Mouse (Mus musculus) spleen, postnatal 4 days (tissue): ENCODE measurements at regions not wholly inside any gene's neighbourhood (a gene's known extent, or its start where the extent isn't known, plus 50 kb on each side); places are given as distances from the start of the nearest gene placed in this dataset.

Experiments used
- DNase-seq, 2 experiments: peaks; one replicate each; pipeline ENCODE4 v3.0.0; 2022; ENCODE audit warnings: low spot score in 2 of 2

DNA sequence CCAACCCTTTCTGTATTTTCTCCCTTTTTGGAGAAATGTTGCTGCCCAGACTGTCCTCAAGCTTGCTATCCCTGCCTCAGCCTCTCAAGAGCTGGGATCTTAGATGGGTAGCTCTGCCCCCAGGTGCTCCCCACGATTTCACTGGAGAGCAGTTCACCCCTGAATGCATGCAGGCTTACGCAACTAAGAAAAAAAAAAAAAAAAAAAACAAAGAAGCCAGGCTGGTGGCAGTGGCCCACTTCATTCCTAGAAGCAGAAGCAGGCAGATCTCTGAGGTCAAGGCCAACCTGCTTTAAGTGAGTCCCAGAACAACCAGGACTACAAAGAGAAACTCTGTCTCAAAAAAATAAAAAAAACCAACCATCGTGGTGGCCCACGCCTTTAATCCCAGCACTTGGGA, 51.2 kb upstream of the Fbxo11 start:
- no peak for DNase-seq

DNA sequence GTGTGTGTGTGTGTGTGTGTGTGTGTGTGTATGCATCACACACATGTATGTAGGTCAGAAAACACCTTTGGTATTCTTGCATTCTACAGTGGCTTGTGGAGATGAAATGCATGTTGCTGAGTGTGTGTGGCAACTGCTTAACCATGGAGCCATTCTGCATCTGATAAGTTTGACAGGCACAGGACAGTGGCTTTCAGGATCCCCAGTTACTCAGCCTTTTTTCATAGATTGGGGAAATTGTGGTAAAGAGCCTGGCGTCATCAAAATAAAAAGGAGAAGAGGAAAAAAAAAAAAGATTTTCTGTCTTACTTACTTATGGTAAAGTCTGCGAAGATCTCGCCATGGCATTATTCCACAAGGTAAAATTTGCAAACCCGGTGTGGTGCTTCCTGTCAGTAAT, 53.6 kb upstream of the Fbxo11 start:
- no peak for DNase-seq

DNA sequence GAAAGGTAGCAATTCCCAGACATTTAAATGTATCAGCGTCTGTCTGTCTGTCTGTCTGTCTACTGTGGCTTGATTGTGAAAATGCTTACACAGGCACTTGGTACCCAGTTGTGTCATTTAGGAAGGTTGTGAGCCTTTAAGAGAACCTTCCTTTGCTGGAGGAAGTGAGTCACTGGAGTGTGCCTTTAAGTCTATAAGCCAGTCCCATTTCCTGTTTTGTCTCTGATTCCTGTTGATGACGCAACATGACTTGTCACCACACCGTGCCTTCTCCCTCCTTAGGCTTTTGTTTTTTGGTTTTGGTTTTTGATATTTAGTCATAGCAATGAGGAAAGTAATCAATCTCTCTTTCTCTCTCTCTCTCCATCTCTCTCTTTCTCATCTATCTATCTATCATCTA, 58.6 kb upstream of the Fbxo11 start:
- no peak for DNase-seq

DNA sequence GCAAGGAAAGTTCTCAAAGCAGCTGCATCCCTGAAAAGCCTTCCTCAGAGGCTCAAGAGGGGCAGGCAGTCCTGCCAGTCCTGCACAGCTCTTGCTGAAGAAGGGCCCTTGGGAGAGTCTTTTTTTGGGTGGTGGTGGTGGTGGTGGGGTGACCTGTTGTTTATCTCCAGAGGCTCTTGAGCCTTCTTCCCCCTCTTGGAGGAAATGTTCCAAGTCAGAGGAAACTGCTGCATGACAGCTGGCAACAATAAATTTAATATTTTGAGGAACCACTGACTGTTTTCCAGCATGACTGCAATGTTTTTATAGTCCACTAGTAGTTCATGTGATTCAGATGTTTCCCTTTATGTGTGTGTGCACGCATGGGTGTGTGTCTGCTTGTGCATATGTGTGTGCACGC, 62.0 kb upstream of the Fbxo11 start:
- DNase-seq: no peak

DNA sequence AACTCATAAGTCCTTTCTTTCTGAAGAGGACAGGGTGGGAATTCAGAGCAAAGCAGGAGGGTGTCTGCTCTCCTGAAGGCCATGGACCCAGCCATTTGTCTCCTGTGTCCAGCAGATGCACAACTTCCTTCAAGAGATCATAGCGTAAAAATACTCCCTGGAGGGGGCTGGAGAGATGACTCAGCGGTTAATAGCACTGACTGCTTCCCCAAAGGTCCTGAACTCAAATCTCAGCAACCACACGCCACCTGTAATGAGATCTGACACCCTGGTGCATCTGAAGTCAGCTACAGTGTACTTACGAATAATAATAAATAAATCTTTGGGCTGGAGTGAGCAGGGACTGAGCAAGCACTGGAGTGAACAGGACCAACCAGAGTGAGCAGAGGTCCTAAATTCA, 66.2 kb upstream of the Fbxo11 start:
- no peak for DNase-seq

DNA sequence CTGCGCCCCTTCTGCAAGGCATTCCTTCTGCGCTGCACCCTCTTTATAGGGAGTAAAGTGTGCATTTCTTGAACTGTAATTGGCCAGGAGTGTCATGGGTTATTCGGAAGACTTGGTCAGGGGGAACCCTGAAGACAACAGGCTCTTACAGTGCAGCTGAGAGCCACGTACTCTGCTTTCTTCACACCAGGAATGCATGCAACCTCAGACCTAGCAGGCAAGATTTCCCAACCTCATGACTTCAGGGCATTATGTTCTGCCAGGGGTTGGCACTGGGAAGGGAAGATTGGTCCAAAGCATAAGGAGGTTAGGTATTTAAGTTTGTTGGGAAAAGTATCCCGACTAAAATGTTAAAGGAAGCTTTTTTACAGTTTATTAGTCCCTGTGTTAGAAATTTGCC, 66.9 kb upstream of the Fbxo11 start:
- no peak for DNase-seq

DNA sequence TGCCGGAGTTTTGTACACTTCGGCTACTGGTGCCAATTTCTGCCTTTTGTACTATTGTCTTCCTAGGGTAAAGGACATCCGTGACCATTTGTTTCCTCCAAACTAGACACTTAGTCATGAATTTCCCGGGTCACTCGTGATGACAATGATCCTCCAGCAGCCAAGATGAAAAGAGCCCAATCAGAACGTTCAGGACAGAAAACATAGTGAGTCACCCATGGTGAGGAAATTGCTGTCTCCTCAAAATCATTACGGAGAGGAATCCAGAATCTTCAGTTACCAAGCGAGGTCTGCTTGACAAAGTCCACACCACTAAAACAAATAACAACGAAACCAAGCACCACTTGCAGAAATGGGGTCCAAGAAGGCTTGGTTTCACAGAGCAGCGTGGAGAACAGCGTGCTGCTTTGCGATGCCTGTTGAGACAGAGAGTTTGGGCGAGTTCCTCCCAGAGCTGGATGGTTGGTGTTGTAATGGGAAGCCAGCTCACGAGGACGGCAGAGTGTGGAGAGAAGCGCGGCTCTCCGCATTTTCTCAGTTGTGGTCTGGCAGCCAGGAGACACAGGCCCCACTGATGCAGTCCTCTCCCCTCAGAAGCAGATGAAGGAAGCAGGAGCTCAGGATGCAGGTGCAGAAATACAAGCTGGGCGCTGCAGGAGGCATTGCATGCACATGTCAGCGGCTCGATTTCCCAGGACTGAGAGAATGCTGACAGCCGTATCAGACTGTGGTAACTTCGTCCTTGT, 67.7 kb upstream of the Fbxo11 start:
- no peak for DNase-seq

DNA sequence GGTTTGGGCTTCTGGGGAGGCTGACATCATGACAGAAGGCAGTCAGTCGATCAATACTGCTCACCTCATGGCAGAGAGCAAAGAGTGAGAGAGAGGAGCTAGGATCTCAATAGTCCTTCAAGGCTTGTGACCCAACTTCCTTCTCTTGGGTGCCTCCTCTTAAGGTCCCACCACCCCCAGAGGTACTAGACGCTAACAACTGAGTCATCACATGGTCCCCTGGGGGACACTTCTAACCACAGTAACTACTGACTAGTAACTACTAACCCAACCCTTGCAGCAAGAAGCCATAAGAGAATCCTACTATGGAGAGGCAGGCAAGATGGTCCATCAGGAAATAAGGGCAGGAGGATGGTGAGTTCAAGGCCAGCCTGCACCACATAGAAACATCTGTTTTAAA, 69.5 kb upstream of the Fbxo11 start:
- DNase-seq: no peak

DNA sequence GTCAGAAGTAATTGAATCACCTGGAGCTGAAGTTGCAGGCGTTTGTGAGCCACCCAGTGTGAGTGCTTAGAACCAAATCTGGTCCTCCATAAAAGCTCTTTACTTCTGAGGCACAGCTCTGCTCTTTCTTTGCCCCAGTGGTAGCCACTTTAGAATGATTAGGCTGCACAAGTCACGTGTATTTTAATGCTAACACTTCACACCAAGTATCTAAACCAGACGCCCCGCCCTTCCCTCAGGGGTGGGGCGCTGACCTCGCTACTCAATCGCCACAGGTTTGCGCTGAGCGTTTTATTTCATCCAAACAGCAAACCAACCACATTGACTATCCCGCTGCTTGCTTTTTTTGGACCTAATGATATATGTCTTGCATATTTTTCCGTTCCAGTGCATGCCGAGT, 76.4 kb upstream of the Fbxo11 start:
- no peak for DNase-seq

DNA sequence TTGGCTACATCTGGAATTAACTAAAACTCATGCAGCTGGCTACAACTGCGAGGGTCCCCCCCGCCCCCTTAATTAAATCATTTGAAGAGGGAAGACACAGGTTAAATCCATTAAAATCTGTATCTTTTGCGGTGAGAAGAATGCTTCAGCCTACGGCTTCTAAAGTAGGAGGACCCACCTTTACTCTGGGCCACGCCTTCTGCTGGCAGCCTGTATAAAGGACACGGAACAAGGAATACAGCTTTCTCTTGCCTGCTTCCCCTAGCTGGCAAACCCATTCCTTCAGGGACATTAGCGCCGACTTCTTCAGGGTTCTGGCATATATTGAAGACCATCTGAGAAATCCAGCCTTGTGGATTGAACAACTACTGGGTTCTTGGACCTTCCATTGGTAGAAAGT, 76.9 kb upstream of the Fbxo11 start:
- DNase-seq: no peak

DNA sequence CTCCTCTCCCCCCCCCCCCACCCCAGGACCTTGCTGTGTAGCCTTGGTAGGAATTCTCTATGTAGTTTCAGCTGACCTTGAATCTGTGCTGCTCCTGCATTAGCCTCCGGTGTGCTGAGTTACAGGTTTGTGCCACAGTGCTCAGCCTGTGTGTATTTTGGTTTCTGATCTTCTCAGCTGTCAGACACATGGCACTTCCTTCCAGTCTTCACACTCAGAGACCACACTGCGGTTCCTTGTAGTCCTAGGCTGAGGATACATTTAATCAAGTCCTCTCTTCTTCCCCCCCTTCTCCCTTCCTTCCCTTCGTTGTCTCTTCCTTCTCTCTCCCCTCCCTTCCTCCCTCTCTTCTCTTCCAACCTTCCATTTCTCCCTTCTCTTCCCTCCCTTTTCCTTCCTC, 77.7 kb upstream of the Fbxo11 start:
- DNase-seq: no peak

DNA sequence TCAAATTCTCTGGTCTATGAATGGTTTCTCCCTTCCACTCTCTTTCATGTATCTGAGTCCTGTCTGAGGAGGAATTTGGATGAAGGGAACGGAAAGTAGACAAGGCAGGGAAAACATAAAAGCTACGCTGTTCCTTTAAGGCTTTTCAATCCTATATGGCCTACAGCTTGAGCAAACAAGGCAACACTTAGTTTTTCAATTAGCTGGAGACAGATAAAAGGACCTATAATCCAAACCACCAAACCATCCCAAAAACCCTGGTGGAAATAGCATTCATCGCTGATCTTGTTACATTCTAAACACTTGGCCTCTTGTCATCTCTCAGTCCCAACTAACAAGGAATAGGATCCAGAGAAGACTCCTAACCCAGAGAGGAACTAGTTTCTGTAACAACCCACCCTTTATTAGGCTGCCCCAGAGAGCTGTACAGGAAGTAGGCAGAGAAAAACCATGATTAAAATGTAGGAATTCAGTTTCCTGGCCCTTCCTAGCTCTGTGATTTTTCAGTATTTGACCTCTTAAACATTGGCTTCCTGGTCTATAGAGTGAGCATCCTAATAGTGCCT, 78.4 kb upstream of the Fbxo11 start:
- no peak for DNase-seq

DNA sequence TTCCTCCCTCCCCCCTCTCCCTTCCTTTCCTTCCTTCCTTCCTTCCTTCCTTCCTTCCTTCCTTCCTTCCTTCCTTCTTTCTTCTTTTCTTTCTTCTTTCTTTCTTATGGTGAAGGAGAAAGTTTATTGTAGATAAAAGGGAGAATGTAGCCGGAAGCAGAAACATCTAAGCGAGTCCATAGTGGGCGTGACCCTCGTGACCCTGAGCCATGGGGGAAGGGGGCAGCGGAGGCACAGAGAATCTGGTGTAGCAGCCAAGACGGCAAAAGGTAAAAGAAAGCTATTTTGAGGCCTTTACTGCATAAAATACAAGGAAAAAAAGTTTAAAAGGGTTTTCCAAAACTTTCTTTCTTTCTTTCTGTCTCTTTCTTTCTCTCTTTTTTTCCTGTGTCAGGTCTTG, 93.5 kb upstream of the Fbxo11 start:
- no peak for DNase-seq

DNA sequence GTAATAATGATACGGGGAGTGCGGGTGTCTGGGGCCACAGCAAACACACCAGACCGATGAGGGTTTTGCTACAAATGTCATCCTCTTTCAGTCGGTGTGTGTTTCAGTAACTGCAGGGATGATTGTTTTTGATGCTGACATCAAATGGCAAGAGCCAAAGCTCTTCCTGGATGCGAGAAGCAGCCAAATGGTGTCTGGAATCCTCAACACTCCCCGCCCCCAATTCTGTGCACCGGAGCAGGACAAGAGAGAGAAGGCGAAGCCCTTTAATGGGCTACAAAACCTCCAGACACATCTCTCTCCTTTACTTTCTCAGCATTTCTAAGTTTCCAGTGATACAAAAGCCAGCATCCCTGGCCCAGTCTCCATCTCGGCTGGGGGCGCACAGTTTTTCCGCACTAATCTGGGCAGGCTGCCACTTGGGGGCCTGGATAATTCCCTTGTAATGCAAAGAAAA, 94.1 kb upstream of the Fbxo11 start:
- DNase-seq: no peak

DNA sequence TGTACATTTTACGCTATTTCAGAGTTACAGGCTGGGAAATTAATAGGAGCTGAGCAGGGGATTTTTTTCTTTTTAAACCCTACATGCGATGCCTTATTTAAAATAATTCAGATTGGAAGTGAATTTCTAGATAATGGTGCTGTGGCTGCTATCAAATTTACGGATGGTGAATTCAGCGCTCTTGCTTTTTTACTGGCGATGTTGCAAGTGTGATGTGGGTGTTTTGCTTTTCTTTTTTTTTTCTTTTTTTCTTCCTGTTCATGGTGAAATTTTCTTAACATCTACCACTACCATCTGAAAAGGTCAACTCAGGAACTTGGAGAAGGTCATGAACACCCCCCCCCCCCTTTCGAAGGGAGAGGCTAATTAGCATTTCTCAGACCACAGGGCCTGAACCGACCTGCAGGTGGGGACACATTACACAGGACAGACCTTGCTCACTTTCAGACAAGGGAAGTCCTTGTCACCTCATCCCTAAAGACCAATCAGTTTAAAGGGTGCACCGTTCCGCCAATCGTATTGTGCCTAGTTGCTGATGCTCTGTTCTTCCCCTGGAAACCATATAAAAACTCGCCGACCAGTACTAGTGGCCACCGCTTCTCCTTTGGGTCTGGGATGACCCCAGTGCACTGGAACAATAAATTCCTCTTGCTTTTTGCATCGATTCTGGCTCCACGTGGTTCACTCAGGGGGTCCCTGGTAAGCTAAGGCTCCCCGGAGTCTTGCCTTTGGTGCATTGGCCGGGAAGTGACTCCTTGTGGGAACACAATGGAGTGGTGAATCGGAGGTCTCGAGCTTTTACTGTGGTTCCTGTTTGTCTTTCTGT, 95.0 kb upstream of the Fbxo11 start:
- no peak for DNase-seq

DNA sequence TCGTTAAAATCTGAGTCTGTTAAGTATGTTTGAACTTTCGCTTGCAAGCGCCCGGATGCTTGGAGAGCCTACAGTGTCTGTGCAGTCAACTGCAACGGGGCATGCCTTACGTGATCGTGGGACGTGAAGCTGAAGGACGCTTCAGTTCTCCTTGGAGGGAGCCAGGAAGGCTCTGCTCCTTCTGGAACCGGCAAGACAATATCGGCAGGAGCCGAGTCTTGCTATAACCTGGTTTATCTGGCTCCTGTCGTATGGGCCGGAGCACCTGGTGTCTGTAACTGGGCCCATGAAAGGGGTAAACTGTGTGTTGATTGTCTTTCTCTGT, 95.5 kb upstream of the Fbxo11 start:
- no peak for DNase-seq

DNA sequence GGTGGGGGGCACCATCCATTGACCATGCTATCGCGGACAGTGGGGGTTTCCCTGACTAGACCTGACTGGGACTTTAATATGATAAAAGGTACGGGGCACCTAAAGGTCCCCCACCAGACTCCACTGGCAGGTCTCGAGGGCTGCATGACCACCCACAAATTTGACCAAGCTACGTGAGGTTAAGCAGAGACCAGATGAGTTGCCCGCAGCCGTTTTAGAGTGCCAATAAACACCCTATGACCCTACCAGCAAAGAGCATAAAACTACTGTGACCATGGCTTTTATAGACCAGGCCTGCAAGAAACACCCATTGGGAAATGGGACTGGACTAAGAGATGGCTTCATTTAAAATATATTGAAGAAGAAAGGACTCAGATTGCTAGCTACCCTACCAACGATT, 96.7 kb upstream of the Fbxo11 start:
- DNase-seq: no peak

DNA sequence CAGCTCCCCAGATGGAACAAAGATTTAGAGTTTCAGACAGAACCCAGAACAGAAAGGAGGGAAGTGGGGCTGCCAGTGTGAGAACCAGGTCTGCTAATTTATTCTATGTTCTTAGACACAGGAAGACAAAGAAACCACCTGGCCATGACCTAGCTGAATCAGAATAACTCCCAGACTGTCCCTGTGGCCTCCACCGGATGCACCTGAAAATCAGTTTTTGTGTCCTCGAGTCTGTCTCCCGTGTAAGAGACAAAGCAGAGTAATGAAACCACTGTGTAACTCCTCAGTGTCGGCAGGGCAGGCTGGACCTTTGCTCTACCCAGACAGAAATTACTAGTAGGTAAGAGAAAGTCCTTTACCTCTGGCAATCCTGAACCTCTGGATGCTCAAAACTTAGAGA, 99.7 kb upstream of the Fbxo11 start:
- DNase-seq: no peak

DNA sequence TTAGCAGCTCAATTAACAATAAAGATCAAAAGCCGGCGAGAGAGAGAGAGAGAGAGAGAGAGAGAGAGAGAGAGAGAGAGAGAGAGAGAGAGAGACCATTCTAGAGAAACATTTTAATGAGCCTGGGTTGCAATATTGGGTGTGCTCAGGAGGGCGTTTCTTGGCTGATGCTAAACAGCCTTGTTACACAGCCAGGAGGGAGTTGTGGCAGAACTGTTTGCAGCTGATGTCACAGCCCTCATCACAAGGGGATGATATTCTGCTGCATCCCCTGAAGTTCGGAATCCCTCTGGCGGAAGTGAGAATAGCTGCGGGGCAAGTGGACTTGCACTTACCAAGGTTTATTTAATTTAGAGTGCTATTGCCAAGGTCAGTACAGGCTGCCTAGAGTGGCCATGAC, 100.7 kb upstream of the Fbxo11 start:
- DNase-seq: no peak

DNA sequence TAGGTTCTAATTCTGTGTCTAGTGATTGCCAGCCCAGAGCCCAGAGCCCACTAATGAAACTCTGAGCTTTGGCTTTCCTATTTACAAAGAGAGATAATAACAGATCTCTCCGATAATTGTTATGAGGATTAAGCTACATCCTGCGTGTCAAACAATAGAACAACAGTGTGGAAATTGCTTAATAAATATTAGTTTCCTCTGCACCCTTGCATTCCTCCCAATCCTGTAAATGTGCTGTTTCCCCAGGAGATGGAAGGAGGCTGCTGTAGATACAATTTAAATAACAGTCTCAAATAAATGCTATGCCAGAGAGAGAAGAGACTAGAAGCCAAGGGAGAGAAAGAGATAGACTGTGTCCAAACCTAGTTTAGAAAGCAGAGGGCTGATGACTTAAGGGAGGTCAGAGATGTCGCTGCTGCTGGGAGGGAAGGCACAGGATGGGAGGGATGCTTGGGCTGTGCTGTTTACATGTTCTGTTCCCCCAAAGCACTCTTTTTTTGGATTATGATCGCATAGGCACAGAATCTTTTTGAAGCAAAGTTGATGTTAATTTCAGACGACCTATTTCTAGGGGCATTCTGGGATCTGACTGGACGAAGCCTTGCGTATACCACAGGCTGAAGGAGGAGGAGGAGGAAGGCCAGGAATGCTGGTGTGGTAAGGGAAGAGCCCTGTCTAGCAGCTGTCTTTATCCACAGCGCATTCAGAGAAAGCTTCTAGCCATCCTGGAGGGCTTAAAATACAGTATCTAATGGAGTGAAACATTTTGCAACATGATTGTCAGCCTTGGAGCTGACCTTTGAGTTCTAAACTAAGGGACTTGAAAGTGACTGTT, 103.4 kb upstream of the Fbxo11 start:
- DNase-seq: no peak

DNA sequence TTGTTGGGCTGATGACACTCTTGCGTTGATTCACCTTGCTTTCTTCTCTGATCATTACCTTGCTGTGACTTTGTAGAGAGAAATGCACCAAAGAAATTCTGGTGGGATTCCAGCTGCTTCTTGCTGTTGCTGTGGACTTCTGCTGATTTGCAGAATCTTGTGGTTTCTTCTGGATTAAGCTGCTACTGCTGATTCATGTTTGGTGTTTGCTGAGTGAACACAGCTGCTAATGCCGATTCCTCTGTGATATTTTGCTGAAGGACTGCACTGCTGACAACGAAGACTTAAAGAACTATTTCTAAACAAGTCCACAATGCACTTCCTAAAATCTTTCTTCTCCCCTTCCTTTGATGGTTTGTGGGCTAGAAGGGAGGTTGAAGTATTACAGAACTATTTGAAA, 106.5 kb upstream of the Fbxo11 start:
- no peak for DNase-seq

DNA sequence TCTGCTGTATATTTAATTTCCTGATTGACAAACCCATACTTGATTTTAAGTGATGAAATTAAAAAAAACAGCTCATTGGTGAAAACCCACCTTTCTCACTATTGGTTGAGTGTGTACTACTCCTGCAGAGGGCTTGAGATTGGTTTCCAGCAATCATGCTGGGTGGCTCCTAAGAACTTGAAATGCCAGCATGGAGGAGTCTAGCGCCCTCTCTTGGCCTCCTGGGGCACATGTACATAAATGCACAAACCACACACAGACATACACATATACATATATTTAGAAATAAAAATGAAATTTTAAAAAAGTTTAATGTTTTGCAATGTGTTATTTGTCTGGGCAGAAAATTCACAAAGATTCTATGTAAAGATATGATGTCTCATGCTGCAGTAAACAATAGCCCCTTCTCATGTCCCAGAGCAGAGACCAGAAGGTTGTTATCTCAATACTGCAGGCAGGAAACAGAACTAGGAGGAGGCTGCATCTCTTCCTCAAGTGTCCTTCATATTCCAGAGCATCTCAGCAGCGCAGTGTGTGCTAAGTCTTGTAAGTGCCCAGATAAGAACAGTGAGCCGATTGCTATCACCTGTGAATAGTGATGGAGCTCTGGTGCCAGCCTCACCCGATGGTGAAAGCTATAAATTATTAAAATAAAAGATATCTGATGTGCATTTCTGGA, 108.4 kb upstream of the Fbxo11 start:
- no peak for DNase-seq
